In the genomic region with DNA sequence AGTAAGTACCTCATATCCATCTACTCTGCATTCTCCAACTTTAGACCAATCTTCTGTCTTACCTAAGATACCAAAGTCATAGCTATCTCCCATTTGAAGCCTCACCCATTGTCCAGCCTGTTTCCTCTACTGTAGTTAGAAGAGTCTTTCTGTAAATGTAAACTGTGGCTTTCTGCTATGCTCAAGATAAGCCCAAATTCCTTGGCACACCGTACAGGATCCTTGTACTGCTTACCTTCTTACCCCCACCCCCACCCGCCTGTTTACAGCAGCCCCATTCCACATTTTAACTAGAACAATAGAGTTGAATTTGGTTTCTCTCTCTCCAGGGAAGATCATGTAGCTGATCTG, we compare ENCODE assay signal across 23 mouse cellular contexts.
A peak's percentile ranks its signal among the peaks of the same experiment; 100 is the strongest.
DNase-seq lines count a peak whose midpoint lies in the region; ATAC-seq and TF ChIP-seq lines count a peak whose summit lies in the region.
"Had no signal": no experiment of that assay in that cellular context is flagged by ENCODE, and none has a peak within 500 bp of the region (broad histone marks: within the 10 kb centered on the region; RNA-seq: fewer than 3 reads in every experiment).

No protein-coding gene starts in this region.

- no peak overlapping the region for H3K4me3 ChIP-seq in heart, embryonic 11.5 days (ENCODE audit: low read depth, low read length)
- no peak overlapping the region for H3K4me3 ChIP-seq in stomach, embryonic 14.5 days (ENCODE audit: low read depth, low read length)
- H3K4me3 ChIP-seq in stomach, postnatal 0 days (ENCODE audit: low read depth, low read length): no peak overlapping the region
- no peak overlapping the region for H3K4me3 ChIP-seq in liver, postnatal 0 days (ENCODE audit: low read depth, low read length)
- H3K4me3 ChIP-seq: layer of hippocampus, adult 2 months; left cerebral cortex, adult 2 months; limb, embryonic 10.5 days; liver, embryonic 15.5 days; midbrain, embryonic 12.5 days; neural tube, embryonic 13.5 days had no signal

- peak overlapping the region; percentile 10; the same call in 1 of the 2 replicates for H3K27ac ChIP-seq in heart, embryonic 11.5 days (ENCODE audit: low read depth, low read length)
- H3K27ac ChIP-seq in stomach, embryonic 14.5 days (ENCODE audit: low read length): peak overlapping the region; percentile 33; the same call in 1 of the 2 replicates
- no peak overlapping the region for H3K27ac ChIP-seq in stomach, postnatal 0 days (replicated peaks)
- H3K27ac ChIP-seq in liver, postnatal 0 days (ENCODE audit: low read depth): peak overlapping the region; percentile 62
- H3K27ac ChIP-seq: kidney, postnatal 0 days; layer of hippocampus, adult 2 months; left cerebral cortex, adult 2 months; limb, embryonic 10.5 days; midbrain, embryonic 12.5 days; neural tube, embryonic 13.5 days had no signal

- TF ChIP-seq EP300 in stomach, postnatal 0 days (optimal IDR thresholded peaks at IDR 0.05): no peak
- no peak for TF ChIP-seq EP300 in liver, postnatal 0 days (IDR thresholded peaks at IDR 0.05; ENCODE audit: low read depth)

- H3K9me3 ChIP-seq in heart, embryonic 11.5 days (replicated peaks; ENCODE audit: control insufficient read depth, low read length): no peaks in the 10 kb centered on the region
- H3K9me3 ChIP-seq in stomach, embryonic 14.5 days (ENCODE audit: control insufficient read depth, low read depth, low read length): no peaks in the 10 kb centered on the region
- H3K9me3 ChIP-seq in stomach, postnatal 0 days (ENCODE audit: control insufficient read depth, low read length): no peaks in the 10 kb centered on the region
- H3K9me3 ChIP-seq in liver, postnatal 0 days (ENCODE audit: low read length): no peaks in the 10 kb centered on the region
- H3K9me3 ChIP-seq: limb, embryonic 10.5 days; liver, embryonic 15.5 days; midbrain, embryonic 12.5 days; neural tube, embryonic 13.5 days had no signal

- DNase-seq in heart, postnatal 25 days (ENCODE audit: low spot score): no peak
- no peak for DNase-seq in stomach, postnatal 0 days (ENCODE audit: low spot score)
- DNase-seq in liver, postnatal 0 days: no peak
- DNase-seq in layer of hippocampus, postnatal 10 days (ENCODE audit: low spot score in 2 of 2): no peak
- no peak for DNase-seq in layer of hippocampus, postnatal 36 days
- DNase-seq: adrenal gland, adult 2 months; cerebellum, adult 11 months; cerebellum, postnatal 14 days; right cerebral cortex, postnatal 14 days; thymus, postnatal 36 days had no signal

- H3K27me3 ChIP-seq in heart, embryonic 11.5 days (ENCODE audit: control insufficient read depth, insufficient read depth, low read length): no peaks in the 10 kb centered on the region
- no peaks in the 10 kb centered on the region for H3K27me3 ChIP-seq in stomach, embryonic 14.5 days (ENCODE audit: control insufficient read depth, insufficient read depth, low read length)
- H3K27me3 ChIP-seq in stomach, postnatal 0 days (ENCODE audit: control insufficient read depth, insufficient read depth, low read length): no peaks in the 10 kb centered on the region
- H3K27me3 ChIP-seq in liver, postnatal 0 days (ENCODE audit: insufficient read depth, low read length): no peaks in the 10 kb centered on the region
- H3K27me3 ChIP-seq: liver, embryonic 15.5 days; midbrain, embryonic 12.5 days; neural tube, embryonic 13.5 days had no signal

- H3K4me2 ChIP-seq in heart, embryonic 11.5 days: no peak overlapping the region
- no peak overlapping the region for H3K4me2 ChIP-seq in stomach, embryonic 14.5 days (replicated peaks; ENCODE audit: low read depth, low read length)
- H3K4me2 ChIP-seq in stomach, postnatal 0 days (replicated peaks; ENCODE audit: low read depth): no peak overlapping the region
- H3K4me2 ChIP-seq in liver, postnatal 0 days (ENCODE audit: low read depth, low read length): no peak overlapping the region
- H3K4me2 ChIP-seq: liver, embryonic 15.5 days; midbrain, embryonic 12.5 days; neural tube, embryonic 13.5 days had no signal

- intact Hi-C loops in heart, postnatal 25 days (cut with DNase I): no loop called here

- TF ChIP-seq CTCF in stomach, postnatal 0 days (IDR thresholded peaks at IDR 0.05; ENCODE audit: low read depth): no peak
- no peak for TF ChIP-seq CTCF in liver, postnatal 0 days (IDR thresholded peaks at IDR 0.05; ENCODE audit: low read depth)

- 42% methylated on average over 2 of the region's 2 CpGs for WGBS in heart, embryonic 11.5 days (ENCODE audit: insufficient replicate concordance)
- 37% methylated on average over 2 of the region's 2 CpGs for WGBS in stomach, embryonic 14.5 days
- 39% methylated on average over 2 of the region's 2 CpGs for WGBS in stomach, postnatal 0 days
- WGBS in liver, postnatal 0 days (ENCODE audit: insufficient replicate concordance): 38% methylated on average over 2 of the region's 2 CpGs

- no peak overlapping the region for H3K9ac ChIP-seq in heart, embryonic 11.5 days (ENCODE audit: low read depth, low read length)
- H3K9ac ChIP-seq in stomach, embryonic 14.5 days (replicated peaks; ENCODE audit: low read depth, low read length): no peak overlapping the region
- no peak overlapping the region for H3K9ac ChIP-seq in stomach, postnatal 0 days (ENCODE audit: low read length)
- H3K9ac ChIP-seq in liver, postnatal 0 days (replicated peaks): no peak overlapping the region
- H3K9ac ChIP-seq: liver, embryonic 15.5 days; midbrain, embryonic 12.5 days; neural tube, embryonic 13.5 days had no signal

- no peaks in the 10 kb centered on the region for H3K36me3 ChIP-seq in heart, embryonic 11.5 days (ENCODE audit: control insufficient read depth, insufficient read depth, low read length)
- H3K36me3 ChIP-seq in stomach, embryonic 14.5 days (ENCODE audit: control insufficient read depth, insufficient read depth, low read length): no peaks in the 10 kb centered on the region
- H3K36me3 ChIP-seq in stomach, postnatal 0 days (ENCODE audit: control insufficient read depth, insufficient read depth, low read length): no peaks in the 10 kb centered on the region
- H3K36me3 ChIP-seq in liver, postnatal 0 days (replicated peaks; ENCODE audit: insufficient read depth, low read length): no peaks in the 10 kb centered on the region
- H3K36me3 ChIP-seq: limb, embryonic 10.5 days; liver, embryonic 15.5 days; midbrain, embryonic 12.5 days; neural tube, embryonic 13.5 days had no signal

- H3K4me1 ChIP-seq in heart, embryonic 11.5 days (ENCODE audit: control insufficient read depth, insufficient read depth, low read length): peaks cover 32% of the 10 kb centered on the region
- peaks cover 17% of the 10 kb centered on the region for H3K4me1 ChIP-seq in stomach, embryonic 14.5 days (ENCODE audit: control insufficient read depth, insufficient read depth, low read length)
- peaks cover 2% of the 10 kb centered on the region; the same call in 1 of the 2 replicates for H3K4me1 ChIP-seq in stomach, postnatal 0 days (replicated peaks; ENCODE audit: control insufficient read depth, insufficient read depth)
- H3K4me1 ChIP-seq in liver, postnatal 0 days (ENCODE audit: insufficient read depth): peaks cover 6% of the 10 kb centered on the region
- H3K4me1 ChIP-seq: midbrain, embryonic 12.5 days; neural tube, embryonic 13.5 days had no signal

- ATAC-seq in heart, embryonic 11.5 days (replicated peaks; ENCODE audit: insufficient number of reproducible peaks, low FRiP score, low TSS enrichment): no peak
- ATAC-seq in stomach, embryonic 14.5 days (ENCODE audit: insufficient number of reproducible peaks, insufficient read depth, low FRiP score, low read depth): no peak
- no peak for ATAC-seq in stomach, postnatal 0 days (ENCODE audit: low FRiP score, low TSS enrichment)
- no peak for ATAC-seq in liver, postnatal 0 days
- ATAC-seq in megakaryocyte-erythroid progenitor cell, adult 5-6 weeks (replicated peaks; ENCODE audit: low FRiP score, low TSS enrichment, poor library complexity, severe bottlenecking): peak; percentile 79
- ATAC-seq: forebrain, embryonic 16.5 days; hindbrain, embryonic 16.5 days; intestine, postnatal 0 days had no signal
